Mouse (Mus musculus): Measurements from ENCODE around the gene Rgs7bp. TPM values are rescaled to one million over a fixed set of nuclear protein-coding genes. Genes with fewer than 3 reads are reported as not detected.

The Rgs7bp gene
- total RNA-seq, 2 experiments from 2014 or later: 150 to 153 TPM

DNA sequence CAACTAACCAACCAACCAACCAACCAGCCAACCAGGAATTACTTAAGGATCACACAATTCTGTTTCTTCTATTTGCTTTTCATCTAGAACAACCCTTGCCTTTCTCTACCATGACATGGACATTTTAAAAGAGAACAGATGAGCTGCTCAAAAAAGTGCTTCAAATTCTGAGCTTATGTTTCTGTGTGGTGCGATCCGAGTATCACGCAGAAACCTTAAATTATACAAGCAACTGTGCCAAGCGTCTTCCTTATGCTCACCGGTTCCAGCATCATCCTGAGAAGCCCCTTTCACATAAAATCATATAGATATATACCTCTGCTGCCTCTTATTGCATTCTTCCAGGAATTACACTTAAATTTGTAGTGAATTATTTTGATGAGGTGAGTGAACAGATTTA is 43.4 kb downstream of the Rgs7bp start:
- no peak for DNase-seq (ENCODE audit: low spot score in 2 of 2)

DNA sequence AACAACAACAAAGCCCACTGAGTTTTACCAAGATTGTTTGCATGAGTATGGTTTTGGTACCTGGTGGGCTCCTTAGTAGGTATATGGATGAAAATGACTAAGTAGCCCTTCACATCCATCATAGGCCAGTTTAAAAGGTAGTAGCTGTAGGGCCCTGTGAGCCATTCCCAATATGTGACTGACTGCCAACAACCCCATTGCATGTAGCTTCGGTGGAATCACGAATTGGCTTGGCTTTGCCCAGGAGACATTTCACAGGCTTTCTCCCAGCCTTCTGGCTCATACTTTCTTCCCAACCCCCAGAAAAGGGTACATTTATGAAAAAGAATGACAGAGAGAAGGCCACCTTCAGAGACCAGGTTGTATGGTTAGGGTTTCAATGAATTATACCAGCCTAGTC is 45.8 kb downstream of the Rgs7bp start:
- no peak for DNase-seq (ENCODE audit: low spot score in 2 of 2)

DNA sequence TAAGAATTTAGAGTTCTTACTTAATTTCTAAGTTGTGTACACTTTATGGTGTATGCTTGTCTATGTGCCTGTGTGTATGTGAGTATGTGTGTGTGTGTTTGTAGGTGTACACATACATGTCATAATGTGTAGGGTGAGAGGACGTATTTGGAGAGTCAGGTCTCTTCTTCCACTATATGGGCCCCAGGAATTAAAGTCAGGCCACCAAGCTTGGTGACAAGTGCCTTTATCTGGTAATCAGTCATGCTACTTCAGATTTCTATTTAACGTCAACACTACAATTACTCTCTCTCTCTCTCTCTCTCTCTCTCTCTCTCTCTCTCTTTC is 51.9 kb downstream of the Rgs7bp start:
- no peak for DNase-seq (ENCODE audit: low spot score in 2 of 2)

DNA sequence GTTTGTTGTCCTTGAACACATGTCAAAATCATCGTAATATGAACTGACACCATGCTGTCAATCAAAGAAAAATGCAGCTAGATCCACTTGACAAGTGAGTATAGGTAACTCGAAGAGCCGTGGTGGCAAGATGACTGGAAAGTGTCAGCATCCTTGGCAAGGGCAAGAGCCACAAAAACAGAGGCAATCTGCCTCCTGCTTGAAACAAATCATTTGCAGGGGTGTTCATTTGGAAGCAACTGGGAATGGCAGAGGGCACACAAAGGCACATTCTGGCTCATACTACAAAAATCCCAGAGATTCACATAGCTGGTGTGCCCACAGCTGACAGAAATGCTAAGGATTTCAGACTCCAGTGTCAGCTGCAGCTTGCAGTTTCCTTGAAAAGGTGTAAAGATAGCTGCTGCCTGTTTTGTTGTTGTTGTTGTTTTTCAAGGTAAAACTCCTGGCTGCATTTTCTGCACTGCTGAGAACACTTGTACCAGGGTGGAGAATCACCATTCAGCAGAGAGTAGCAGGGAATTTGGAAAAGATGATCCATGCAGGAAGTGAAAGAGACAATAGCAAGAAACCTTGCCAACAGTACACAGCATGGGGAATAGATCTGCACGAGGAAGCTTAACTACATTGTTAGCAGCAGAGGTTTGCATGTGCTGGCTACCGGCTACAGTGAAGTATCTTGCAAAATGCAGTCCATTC is 52.4 kb downstream of the Rgs7bp start:
- no peak for DNase-seq (ENCODE audit: low spot score in 2 of 2)

DNA sequence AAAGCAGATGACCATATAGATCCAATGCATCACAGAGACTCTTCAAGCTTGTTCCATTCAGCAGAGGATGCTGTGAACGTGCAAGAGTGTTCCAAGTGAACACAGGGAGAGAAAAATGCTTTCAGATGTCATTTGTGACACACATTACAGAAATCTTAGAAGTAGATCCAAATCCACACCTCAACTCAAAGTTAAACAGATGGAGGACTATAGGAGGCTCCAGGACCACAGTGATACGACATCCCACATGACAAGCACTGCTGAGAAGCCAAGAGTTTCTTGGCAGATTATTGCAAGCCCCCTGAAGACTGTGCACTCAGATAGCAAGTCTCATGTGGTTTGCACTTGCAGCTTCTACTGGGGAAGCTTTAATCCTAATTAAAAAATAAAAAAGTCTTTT is 53.0 kb downstream of the Rgs7bp start:
- DNase-seq (ENCODE audit: low spot score in 2 of 2): no peak

DNA sequence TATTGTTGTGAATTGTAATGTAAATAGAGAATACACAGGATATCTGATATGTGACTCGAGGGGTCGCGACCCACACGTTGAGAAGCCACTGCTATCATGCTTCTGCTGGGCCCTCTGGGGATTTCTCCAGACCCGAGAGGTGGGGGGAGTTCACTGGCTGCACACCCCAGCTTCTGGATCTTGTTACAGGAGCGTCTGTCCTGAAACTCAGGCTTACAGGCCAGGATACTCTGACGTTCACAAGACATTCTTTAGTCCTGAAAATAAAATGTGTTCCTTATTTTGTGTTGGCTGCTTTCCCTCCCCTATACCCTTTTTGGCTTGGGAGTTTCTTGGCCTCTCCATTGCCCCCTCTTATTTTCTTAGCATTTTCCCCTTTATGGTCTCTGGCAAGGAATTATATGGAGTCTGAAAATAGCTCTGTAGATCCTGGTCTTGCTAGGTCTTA is 65.9 kb downstream of the Rgs7bp start:
- no peak for DNase-seq (ENCODE audit: low spot score in 2 of 2)

DNA sequence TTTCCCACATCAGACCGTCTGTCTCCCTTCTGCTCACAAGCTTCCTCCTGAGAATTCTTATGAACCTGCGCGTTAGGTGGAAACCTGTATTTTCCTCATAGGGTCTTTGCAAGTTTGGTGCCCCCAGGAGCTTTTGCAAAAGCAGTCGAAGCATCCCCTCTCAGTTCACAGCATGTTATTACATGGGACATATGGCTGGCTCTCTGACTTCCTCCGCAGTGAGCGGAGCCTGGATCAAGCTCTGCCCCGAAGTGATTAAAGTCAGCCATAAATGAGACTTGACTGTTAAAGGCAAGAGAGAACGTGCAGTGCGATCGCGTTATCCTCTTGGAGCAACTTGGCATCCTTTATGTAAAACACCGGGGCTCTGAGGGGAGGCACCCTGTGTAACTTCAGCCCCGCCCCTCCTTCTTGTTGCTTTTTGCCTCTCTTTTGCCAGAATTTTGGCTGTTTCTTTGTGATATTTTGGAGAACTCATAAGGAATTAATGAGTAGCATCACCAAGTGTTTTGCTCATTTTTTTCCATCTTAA is 66.7 kb downstream of the Rgs7bp start:
- DNase-seq (ENCODE audit: low spot score in 2 of 2): no peak

DNA sequence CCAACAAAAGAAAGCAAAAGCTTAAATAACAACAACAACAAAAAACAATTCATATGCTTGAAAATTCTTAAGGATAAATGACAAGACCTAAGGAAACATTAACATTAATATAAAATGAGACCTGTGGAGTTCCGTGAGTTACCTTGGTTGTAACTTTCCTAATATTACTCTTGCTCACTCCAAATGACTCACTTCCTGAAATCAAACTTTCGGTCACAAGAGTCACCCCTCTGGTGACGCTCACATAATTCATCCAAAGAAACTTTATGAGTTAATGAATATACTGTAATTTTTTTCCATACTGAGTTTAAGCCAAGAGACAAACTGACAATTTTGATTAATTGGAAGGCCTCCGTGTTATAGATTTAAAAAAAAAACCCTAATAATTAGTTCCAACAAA is 69.0 kb downstream of the Rgs7bp start:
- DNase-seq (ENCODE audit: low spot score in 2 of 2): no peak

DNA sequence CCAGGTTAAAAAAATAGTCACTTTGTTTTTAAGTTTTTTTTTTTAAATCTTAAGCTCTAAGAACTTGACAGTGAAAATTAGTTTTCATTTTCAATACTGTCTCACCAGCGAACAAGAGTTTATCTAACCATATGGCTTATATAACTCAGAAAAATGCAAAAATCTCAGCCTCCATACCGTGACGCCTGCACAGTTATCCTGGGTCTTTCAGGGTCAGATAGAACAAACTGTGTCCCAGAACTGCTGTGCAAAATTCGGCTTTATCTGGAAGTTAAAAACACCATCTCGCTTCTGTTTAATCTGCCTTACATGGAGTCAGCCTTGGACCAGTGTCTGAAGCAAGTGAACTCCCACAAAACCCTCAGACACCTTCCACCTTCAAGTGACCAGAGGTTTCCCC is 70.7 kb downstream of the Rgs7bp start:
- DNase-seq (ENCODE audit: low spot score in 2 of 2): no peak

DNA sequence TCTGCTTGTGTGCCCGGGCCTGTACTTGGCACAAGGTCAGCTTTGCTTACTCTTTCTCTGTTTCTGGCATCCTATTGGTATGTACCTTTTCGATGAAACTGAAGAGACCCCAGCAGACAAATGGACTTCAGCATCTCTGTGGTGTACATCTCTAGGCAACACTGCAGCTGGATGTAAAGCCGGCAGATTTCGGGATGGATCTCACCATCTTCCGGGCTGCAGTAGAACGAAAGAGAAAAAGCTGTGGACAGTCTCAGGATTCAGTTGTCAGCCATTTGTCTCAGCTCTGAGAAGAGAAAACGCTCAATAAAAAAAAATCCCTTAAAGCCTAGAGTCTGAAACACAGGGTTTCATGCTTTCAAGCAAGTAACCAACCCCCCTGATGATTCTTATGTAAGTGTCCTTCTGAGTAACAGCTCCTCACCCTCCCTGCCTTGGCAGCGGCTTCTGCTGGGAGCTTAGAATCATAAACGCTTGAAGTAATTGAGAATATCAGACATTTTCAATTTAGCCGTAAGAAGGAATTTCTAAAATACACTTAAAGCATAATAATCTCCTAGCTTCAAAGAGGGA is 71.9 kb downstream of the Rgs7bp start:
- DNase-seq (ENCODE audit: low spot score in 2 of 2): peak in 1 of 2 experiments; percentile 73

DNA sequence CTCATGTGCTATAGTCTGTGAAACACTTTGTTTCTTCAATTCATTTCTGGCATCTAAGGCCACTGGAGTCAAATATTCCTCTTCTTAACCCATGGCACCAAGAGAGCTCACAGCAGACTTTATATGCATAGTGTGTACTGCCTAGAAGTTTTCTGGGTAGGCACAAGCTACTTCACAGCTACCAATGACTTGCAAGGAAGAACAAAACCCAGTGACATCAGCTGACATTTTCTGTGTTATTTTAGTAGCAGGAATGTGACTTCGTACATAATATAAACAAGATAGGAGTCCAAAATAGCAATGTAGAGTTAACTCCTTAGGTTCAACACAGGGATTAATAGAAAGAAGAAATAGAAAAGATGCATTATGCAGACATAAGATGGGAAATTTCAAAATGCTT is 76.6 kb downstream of the Rgs7bp start:
- DNase-seq (ENCODE audit: low spot score in 2 of 2): no peak

DNA sequence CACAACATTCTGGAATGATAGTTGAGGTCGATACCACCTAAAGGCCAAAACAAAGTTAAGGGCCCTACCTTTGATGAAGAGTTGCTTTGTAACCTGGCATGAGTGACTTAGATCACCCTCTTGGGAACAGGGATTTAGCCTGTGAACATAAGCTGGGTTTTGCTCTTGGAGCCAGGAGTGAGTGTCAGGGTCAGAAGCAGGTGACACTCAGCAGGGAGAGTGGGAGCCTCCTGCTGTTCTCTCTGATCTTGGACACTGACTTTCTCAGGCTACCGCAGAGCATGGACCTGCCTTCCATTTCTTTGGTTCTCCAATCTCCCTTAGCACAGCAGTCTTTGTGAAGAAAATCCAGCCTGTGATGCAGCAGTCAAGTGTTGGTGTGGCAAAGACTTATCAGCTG is 87.2 kb downstream of the Rgs7bp start:
- DNase-seq (ENCODE audit: low spot score in 2 of 2): no peak

DNA sequence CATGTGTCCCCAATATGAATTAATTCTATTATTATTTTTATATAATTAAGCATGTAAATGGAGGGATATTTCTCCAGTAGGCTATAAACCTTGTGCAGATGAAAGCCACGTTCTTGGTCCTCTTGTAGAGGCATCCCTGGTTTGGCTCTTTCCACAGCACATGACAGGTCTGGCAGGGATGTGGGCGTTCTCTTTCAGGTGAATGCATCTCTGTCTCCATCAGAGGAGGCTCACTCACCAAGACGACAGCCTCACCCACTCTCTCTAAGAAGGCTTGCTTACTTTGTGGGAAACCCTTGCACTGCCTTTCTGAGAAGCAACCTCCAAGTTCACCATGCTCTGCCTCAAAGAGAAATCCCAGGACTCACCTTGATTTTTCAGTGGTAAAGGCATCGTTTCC is 91.0 kb downstream of the Rgs7bp start:
- no peak for DNase-seq (ENCODE audit: low spot score in 2 of 2)

DNA sequence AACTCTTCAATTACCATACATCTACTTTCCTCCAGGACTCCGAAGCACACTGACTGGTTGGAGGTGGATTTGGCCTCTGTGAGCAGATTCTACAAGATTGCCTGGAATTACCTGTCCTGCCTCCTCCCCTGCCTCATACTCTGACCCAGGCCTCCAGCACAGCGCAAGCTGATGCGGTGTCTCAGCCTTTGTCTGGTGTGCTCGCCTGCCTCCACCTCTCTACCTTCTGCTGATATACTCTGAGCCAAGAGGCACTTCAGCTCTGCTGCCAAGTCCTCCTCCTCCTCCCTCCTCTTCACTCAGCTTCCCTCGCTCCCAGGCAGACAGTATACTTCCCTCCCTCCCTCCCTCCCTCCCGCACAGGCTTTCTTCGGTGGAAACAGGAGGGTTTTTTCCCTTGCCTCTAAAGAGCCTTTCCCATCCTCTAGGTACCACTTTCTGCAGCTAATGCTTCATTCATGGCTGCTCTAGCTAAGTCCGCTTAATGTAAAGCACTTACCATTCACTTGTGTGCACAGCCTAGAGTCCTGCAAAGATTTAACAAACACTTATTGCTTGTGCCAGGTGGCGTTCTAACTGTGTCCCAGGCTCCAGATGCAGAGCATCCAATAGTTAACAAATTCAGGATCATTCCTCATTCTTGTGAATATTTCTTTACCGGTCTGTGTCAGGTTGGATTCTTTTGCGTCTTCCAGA is 91.9 kb downstream of the Rgs7bp start:
- peak; percentile 76 to 85 for DNase-seq (ENCODE audit: low spot score in 2 of 2)

DNA sequence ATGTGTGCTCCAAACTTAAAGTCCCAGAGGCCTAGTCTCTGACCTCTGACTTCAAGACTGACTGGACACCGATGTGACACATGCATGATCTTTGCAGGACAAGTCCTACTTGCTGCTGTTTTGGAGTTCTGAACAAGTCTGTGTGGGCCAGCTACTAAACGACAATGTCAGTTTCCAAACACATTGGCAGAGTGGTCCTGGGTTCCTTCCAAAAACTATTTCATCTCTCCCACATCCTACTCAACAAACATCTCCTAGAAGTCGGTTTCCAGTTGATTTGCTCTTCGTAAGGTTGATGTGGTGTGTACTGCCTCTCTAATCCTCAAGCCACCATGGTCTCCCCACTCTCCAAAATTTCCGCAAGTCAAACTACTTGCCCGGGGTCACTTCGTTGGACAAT is 92.6 kb downstream of the Rgs7bp start:
- DNase-seq (ENCODE audit: low spot score in 2 of 2): peak in 1 of 2 experiments; percentile 60

DNA sequence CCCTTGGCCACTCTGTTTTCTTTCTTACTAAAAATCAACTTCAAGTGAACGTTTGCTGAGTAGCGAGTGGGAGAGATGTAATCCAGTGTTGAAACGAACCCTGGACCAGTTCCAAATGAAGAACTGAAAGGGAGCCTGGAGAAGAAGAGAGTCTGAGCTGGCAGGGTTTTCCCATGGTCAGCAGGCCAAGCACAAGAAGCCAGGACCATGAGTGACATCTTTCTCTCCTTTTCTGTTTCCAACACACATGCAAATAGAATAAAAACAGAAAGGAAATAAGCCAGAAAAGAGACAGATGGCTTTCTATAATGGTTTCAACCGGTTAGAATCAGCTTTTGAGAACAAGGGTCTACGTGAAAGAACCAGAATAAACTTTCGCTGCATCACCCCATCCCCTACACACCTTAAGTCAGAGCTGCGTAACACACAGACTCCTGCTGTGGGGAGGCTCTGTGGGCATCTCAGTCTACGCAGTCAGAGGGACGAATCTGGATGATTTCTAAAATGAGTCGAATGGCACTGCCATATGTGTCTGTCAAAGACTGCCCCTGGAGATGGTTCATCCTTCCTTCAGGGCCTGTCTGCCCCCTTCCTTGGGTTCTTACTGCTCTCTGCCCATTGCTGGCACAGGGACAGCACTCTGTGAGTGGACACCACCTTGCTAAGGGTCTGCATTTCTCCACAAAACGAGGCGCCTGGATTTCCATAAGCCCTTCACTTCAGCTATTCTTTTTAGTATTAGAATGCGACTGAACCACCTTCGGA is 93.6 kb downstream of the Rgs7bp start:
- peak in 1 of 2 experiments; percentile 58 for DNase-seq (ENCODE audit: low spot score in 2 of 2)

DNA sequence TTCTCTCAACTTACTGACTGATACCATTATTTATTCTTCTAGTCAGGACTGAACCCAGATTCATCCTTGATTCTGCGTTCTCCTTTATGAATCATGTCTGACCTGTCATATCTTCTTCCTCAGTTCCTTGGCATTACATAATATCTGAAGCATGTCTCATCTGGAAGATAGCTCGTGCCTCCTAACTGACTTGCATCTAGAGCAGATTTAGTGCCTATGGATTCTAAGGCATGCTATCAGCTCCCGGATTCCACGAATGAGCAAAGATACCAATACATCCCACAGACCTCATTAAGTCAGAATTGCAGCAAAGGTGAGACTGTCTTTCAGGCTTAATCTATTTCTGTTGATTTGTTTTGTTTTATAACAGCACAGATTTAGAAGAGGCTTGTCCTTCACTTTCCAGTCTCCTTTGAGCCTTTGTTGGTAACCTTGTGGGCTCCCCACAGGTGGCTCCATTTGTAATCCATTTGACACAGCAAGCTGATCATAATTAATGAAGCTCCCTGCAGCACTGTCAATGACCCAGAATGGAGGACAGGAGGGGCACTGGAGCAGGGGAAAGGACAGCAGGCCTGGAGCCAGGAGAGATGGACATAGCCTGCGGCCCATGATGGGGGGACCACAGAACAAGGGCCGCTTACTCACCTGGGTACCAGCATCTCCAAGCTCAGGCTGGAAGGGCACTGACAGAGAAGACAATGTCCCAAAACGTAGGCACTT is 94.4 kb downstream of the Rgs7bp start:
- DNase-seq (ENCODE audit: low spot score in 2 of 2): no peak

DNA sequence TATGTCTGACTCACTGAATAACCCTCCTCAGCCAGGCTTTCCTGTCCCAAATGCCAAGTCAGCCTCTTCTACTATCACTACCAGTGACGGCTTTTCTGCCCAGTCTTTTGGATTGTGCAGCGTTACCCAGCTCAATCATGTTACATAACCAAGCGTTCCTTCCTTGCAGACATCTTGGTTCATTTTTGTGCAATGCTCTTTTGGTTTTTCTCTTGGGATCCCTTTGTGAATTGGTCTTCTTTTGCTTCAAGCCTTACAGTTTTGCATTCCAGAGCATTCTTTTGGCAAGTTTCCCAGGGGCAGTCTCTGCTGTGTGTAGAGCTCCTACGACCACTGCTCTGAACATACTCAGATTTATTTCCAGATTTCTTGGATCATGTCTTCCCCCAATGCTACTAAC is 95.0 kb downstream of the Rgs7bp start:
- DNase-seq (ENCODE audit: low spot score in 2 of 2): no peak

DNA sequence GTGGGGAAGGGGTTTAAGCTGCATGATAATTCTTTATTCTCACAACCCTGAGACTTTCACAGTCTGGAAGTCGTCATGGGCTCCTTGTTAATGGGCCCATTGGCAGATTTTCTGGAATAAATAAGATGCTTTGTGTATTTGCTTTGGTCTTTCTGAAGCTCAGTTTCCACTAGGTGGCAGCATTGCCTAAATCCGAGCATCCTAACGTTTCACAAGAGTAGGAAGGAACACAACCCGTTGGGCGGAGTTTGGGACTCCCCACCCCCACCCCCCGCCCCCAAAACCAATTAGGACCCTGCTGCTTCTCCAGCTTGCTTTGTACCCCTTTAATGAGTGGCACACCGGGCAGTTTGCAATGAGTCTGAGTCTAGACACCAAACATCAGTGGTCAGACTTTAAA is 106.8 kb downstream of the Rgs7bp start:
- peak; percentile 75 to 93 for DNase-seq (ENCODE audit: low spot score in 2 of 2)

DNA sequence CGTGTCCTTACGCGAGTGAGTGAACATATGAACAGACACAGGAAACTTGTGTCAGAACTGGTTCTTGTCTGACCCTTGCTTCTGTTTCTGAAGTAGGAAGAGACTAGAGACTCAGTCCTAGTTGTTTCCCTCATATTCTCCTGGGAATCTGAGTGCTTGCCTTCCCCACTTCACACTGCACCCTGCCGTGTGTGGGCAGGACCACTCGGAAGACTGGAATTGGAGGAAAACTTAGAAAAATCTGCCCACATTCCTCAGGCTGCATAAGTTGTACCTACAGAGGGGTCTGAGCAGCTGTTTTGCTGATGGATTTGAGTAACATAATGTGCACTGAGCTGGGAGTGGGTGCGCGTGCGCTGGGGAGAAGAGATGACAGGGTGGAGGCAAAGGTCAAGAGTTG is 114.2 kb downstream of the Rgs7bp start:
- DNase-seq (ENCODE audit: low spot score in 2 of 2): no peak

DNA sequence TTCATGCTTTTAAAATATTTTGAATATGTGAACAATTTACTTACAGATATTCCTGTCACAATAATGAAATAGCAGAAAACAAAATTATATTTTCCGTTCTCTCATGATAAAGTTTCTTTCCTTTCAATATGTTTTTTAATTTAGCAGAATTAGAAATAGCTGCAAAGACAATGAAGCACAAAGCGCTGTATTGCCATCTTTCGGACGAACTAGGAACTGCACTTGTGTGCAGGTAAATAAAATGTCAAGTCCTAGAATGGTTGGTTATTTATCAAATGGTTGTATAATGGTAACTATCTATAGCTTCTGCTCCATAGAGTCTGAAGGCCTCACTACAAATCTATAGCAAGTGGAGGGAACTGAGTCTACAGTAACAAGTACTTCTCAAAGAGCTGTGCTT is 114.9 kb downstream of the Rgs7bp start:
- peak; percentile 46 to 87 for DNase-seq (ENCODE audit: low spot score in 2 of 2)

Data from layer of hippocampus, adult 18-20 months (tissue).